In genomic region chr7:127841340-127842000, GRCm38 (mm10) we compare ENCODE assay signal across 8 mouse cellular contexts. TPM values are rescaled to one million over a fixed set of nuclear protein-coding genes. Genes with fewer than 3 reads are reported as not detected.
DNase-seq lines count a peak whose midpoint lies in the region; ATAC-seq and TF ChIP-seq lines count a peak whose summit lies in the region.

No protein-coding gene starts in this region.

- whole genome bisulfite sequencing in bone marrow, adult 2 months, result under 1% methylated on average over 46 of the region's 46 CpGs
- under 1% methylated on average over 46 of the region's 46 CpGs for WGBS in embryonic facial prominence, embryonic 15.5 days
- WGBS in kidney, embryonic 14.5 days, result under 1% methylated on average over 39 of the region's 46 CpGs
- under 1% methylated on average over 40 of the region's 46 CpGs for WGBS in limb, embryonic 15.5 days

- no peaks in the 10 kb centered on the region for H3K9me3 ChIP-seq in embryonic facial prominence, embryonic 15.5 days (replicated peaks)
- no peaks in the 10 kb centered on the region for H3K9me3 ChIP-seq in kidney, embryonic 14.5 days (ENCODE audit: control insufficient read depth, low read length)
- H3K9me3 ChIP-seq in limb, embryonic 15.5 days, result no peaks in the 10 kb centered on the region

- peak; percentile 60; the same call in 1 of the 2 replicates for TF ChIP-seq POLR2A in bone marrow, adult 2 months (IDR thresholded peaks at IDR 0.05; ENCODE audit: borderline replicate concordance, control insufficient read depth, low read depth, low read length)

- TF ChIP-seq CTCF in bone marrow, adult 2 months (IDR thresholded peaks at IDR 0.05; ENCODE audit: control insufficient read depth, insufficient read depth, low read length), result no peak; the same call in 1 of the 2 replicates

- peak overlapping the region; percentile 50 for H3K9ac ChIP-seq in embryonic facial prominence, embryonic 15.5 days
- H3K9ac ChIP-seq in kidney, embryonic 14.5 days (ENCODE audit: low read depth, low read length), result peak overlapping the region; percentile 68
- H3K9ac ChIP-seq in limb, embryonic 15.5 days, result peak overlapping the region; percentile 68

- DNase-seq in 416B (ENCODE audit: low read depth), result peak; percentile 99
- peak; percentile 93 to 95 for DNase-seq in heart, adult 9 months (ENCODE audit: low spot score in 2 of 2)
- peak; percentile 84 for DNase-seq in monocyte, adult 2 months (ENCODE audit: low read depth in 1 of 2, low spot score in 2 of 2)
- DNase-seq in spleen, postnatal 36 days (ENCODE audit: low spot score in 2 of 2), result peak; percentile 90 to 92

- H3K4me1 ChIP-seq in bone marrow, adult 2 months (ENCODE audit: control insufficient read depth, insufficient read depth, low read length), result peaks cover 3% of the 10 kb centered on the region; the same call in 1 of the 2 replicates
- H3K4me1 ChIP-seq in embryonic facial prominence, embryonic 15.5 days, result peaks cover 14% of the 10 kb centered on the region
- H3K4me1 ChIP-seq in kidney, embryonic 14.5 days (ENCODE audit: control insufficient read depth, insufficient read depth, low read length), result peaks cover 5% of the 10 kb centered on the region; the same call in 1 of the 2 replicates
- peaks cover 12% of the 10 kb centered on the region for H3K4me1 ChIP-seq in limb, embryonic 15.5 days

- H3K4me2 ChIP-seq in embryonic facial prominence, embryonic 15.5 days (replicated peaks), result peak overlapping the region; percentile 90
- H3K4me2 ChIP-seq in kidney, embryonic 14.5 days (replicated peaks; ENCODE audit: low read depth, low read length), result peak overlapping the region; percentile 90
- H3K4me2 ChIP-seq in limb, embryonic 15.5 days, result peak overlapping the region; percentile 90

- H3K36me3 ChIP-seq in embryonic facial prominence, embryonic 15.5 days, result peaks cover 29% of the 10 kb centered on the region
- H3K36me3 ChIP-seq in kidney, embryonic 14.5 days (ENCODE audit: control insufficient read depth, insufficient read depth, low read length), result peaks cover 16% of the 10 kb centered on the region; the same call in 1 of the 2 replicates
- peaks cover 27% of the 10 kb centered on the region for H3K36me3 ChIP-seq in limb, embryonic 15.5 days

- peak overlapping the region; percentile 89 for H3K4me3 ChIP-seq in bone marrow, adult 2 months (replicated peaks; ENCODE audit: control insufficient read depth, low read depth, low read length)
- peak overlapping the region; percentile 66 for H3K4me3 ChIP-seq in embryonic facial prominence, embryonic 15.5 days (replicated peaks)
- H3K4me3 ChIP-seq in kidney, embryonic 14.5 days (ENCODE audit: low read length), result peak overlapping the region; percentile 87
- peak overlapping the region; percentile 82 for H3K4me3 ChIP-seq in limb, embryonic 15.5 days

- peak; percentile 94 for ATAC-seq in embryonic facial prominence, embryonic 15.5 days (ENCODE audit: insufficient number of reproducible peaks, low FRiP score, low TSS enrichment, low read depth)
- peak; percentile 90 for ATAC-seq in kidney, embryonic 14.5 days (ENCODE audit: low FRiP score, low TSS enrichment)
- peak; percentile 94 for ATAC-seq in limb, embryonic 15.5 days (ENCODE audit: insufficient number of reproducible peaks, low FRiP score, low TSS enrichment, low read depth)

- no peaks in the 10 kb centered on the region for H3K27me3 ChIP-seq in embryonic facial prominence, embryonic 15.5 days
- H3K27me3 ChIP-seq in kidney, embryonic 14.5 days (ENCODE audit: control insufficient read depth, insufficient read depth, low read length), result no peaks in the 10 kb centered on the region
- H3K27me3 ChIP-seq in limb, embryonic 15.5 days, result no peaks in the 10 kb centered on the region

- H3K27ac ChIP-seq in bone marrow, adult 2 months (ENCODE audit: control insufficient read depth, insufficient read depth, low read depth, low read length, poor library complexity), result peak overlapping the region; percentile 94
- peak overlapping the region; percentile 97 for H3K27ac ChIP-seq in embryonic facial prominence, embryonic 15.5 days (replicated peaks)
- peak overlapping the region; percentile 82 for H3K27ac ChIP-seq in kidney, embryonic 14.5 days (ENCODE audit: low read depth, low read length)
- peak overlapping the region; percentile 95 for H3K27ac ChIP-seq in limb, embryonic 15.5 days

RNA-seq across cellular contexts. Expression of gene Stx1b, which starts 17.1 kb away (rescaled TPM):
- 1.1 and 1.8 TPM in 2 replicates for polyA plus RNA-seq in bone marrow, adult 2 months (2011; ENCODE audit: insufficient read depth, insufficient read length, low replicate concordance, missing spikeins)
- polyA plus RNA-seq in embryonic facial prominence, embryonic 15.5 days (2015; fragmentation: Nextera tagmentation; extraction: Ambion mirVana), result 4.3 and 6.9 TPM in 2 replicates
- 2.6 and 4.4 TPM in 2 replicates for polyA plus RNA-seq in kidney, embryonic 14.5 days (2014; fragmentation: Nextera tagmentation; extraction: Ambion mirVana)
- 3.6 and 3.8 TPM in 2 replicates for polyA plus RNA-seq in limb, embryonic 15.5 days (2015; fragmentation: Nextera tagmentation; extraction: Ambion mirVana)

RNA-seq across cellular contexts. Expression of gene Stx4a, which starts 17.4 kb away (rescaled TPM):
- polyA plus RNA-seq in bone marrow, adult 2 months (2011; ENCODE audit: insufficient read depth, insufficient read length, low replicate concordance, missing spikeins), result 246 and 342 TPM in 2 replicates
- 58.9 and 69.6 TPM in 2 replicates for polyA plus RNA-seq in embryonic facial prominence, embryonic 15.5 days (2015; fragmentation: Nextera tagmentation; extraction: Ambion mirVana)
- 22.1 and 34.3 TPM in 2 replicates for polyA plus RNA-seq in kidney, embryonic 14.5 days (2014; fragmentation: Nextera tagmentation; extraction: Ambion mirVana)
- 72.5 and 79.5 TPM in 2 replicates for polyA plus RNA-seq in limb, embryonic 15.5 days (2015; fragmentation: Nextera tagmentation; extraction: Ambion mirVana)

RNA-seq across cellular contexts. Expression of gene Zfp646, which starts 34.6 kb away (rescaled TPM):
- polyA plus RNA-seq in bone marrow, adult 2 months (2011; ENCODE audit: insufficient read depth, insufficient read length, low replicate concordance, missing spikeins), result 15.9 and 24.7 TPM in 2 replicates
- polyA plus RNA-seq in embryonic facial prominence, embryonic 15.5 days (2015; fragmentation: Nextera tagmentation; extraction: Ambion mirVana), result 9.7 and 10.9 TPM in 2 replicates
- 13.7 and 20.2 TPM in 2 replicates for polyA plus RNA-seq in kidney, embryonic 14.5 days (2014; fragmentation: Nextera tagmentation; extraction: Ambion mirVana)
- 9.1 and 10.0 TPM in 2 replicates for polyA plus RNA-seq in limb, embryonic 15.5 days (2015; fragmentation: Nextera tagmentation; extraction: Ambion mirVana)

RNA-seq across cellular contexts. Expression of gene Zfp668, which starts 35.2 kb away (rescaled TPM):
- polyA plus RNA-seq in bone marrow, adult 2 months (2011; ENCODE audit: insufficient read depth, insufficient read length, low replicate concordance, missing spikeins), result 4.0 and 8.3 TPM in 2 replicates
- 17.7 and 18.1 TPM in 2 replicates for polyA plus RNA-seq in embryonic facial prominence, embryonic 15.5 days (2015; fragmentation: Nextera tagmentation; extraction: Ambion mirVana)
- polyA plus RNA-seq in kidney, embryonic 14.5 days (2014; fragmentation: Nextera tagmentation; extraction: Ambion mirVana), result 18.6 and 21.9 TPM in 2 replicates
- polyA plus RNA-seq in limb, embryonic 15.5 days (2015; fragmentation: Nextera tagmentation; extraction: Ambion mirVana), result 16.4 TPM in 2 replicates

RNA-seq across cellular contexts. Expression of gene Hsd3b7, which starts 41.1 kb away (rescaled TPM):
- 13.3 and 23.4 TPM in 2 replicates for polyA plus RNA-seq in bone marrow, adult 2 months (2011; ENCODE audit: insufficient read depth, insufficient read length, low replicate concordance, missing spikeins)
- polyA plus RNA-seq in embryonic facial prominence, embryonic 15.5 days (2015; fragmentation: Nextera tagmentation; extraction: Ambion mirVana), result 24.8 and 25.2 TPM in 2 replicates
- polyA plus RNA-seq in kidney, embryonic 14.5 days (2014; fragmentation: Nextera tagmentation; extraction: Ambion mirVana), result 18.0 and 18.7 TPM in 2 replicates
- polyA plus RNA-seq in limb, embryonic 15.5 days (2015; fragmentation: Nextera tagmentation; extraction: Ambion mirVana), result 18.7 and 23.8 TPM in 2 replicates

Comparison
In these comparisons a context has a peak if more than half of its experiments do, and no peak if none do; other contexts are left out.
1. Peak in every context shown above with its lines: DNase-seq, ATAC-seq, H3K4me3 ChIP-seq and H3K27ac ChIP-seq.